Comparison of ENCODE assay signal across 10 mouse cellular contexts in genomic region chr4:125265575-125265974, GRCm38 (mm10).
DNase-seq lines count a peak whose midpoint lies in the region; ATAC-seq lines count a peak whose summit lies in the region.
"Had no signal": no experiment of that assay in that cellular context is flagged by ENCODE, and none has a peak within 500 bp of the region (broad histone marks: within the 10 kb centered on the region; RNA-seq: fewer than 3 reads in every experiment).

No protein-coding gene starts in this region.

- H3K36me3 ChIP-seq in intestine, embryonic 14.5 days (ENCODE audit: control insufficient read depth, insufficient read depth, low read length): no peaks in the 10 kb centered on the region
- no peaks in the 10 kb centered on the region for H3K36me3 ChIP-seq in intestine, embryonic 15.5 days
- H3K36me3 ChIP-seq in embryonic facial prominence, embryonic 11.5 days (replicated peaks; ENCODE audit: control insufficient read depth, insufficient read depth, low read depth, low read length): no peaks in the 10 kb centered on the region
- H3K36me3 ChIP-seq: embryonic facial prominence, embryonic 15.5 days; limb, embryonic 12.5 days had no signal

- H3K9ac ChIP-seq in intestine, embryonic 14.5 days (ENCODE audit: low read length): no peak overlapping the region
- H3K9ac ChIP-seq in intestine, embryonic 15.5 days: no peak overlapping the region
- H3K9ac ChIP-seq in embryonic facial prominence, embryonic 11.5 days (replicated peaks; ENCODE audit: low read length): no peak overlapping the region
- H3K9ac ChIP-seq: embryonic facial prominence, embryonic 15.5 days; limb, embryonic 12.5 days had no signal

- 0 out of 2 replicates have a peak, but pooled peaks cover 10% of the 10 kb centered on the region for H3K27me3 ChIP-seq in intestine, embryonic 14.5 days (replicated peaks; ENCODE audit: control insufficient read depth, insufficient read depth, low read length)
- H3K27me3 ChIP-seq in intestine, embryonic 15.5 days (replicated peaks): peaks cover 3% of the 10 kb centered on the region
- H3K27me3 ChIP-seq in embryonic facial prominence, embryonic 11.5 days (ENCODE audit: control insufficient read depth, insufficient read depth, low read length): no peaks in the 10 kb centered on the region; the same call in 1 of the 2 replicates

- 22% methylated on average over 5 of the region's 5 CpGs for WGBS in intestine, embryonic 14.5 days
- 14% methylated on average over 5 of the region's 5 CpGs for WGBS in intestine, embryonic 15.5 days
- WGBS in embryonic facial prominence, embryonic 11.5 days: 15% methylated on average over 5 of the region's 5 CpGs

- no peaks in the 10 kb centered on the region for H3K4me1 ChIP-seq in intestine, embryonic 14.5 days (replicated peaks; ENCODE audit: control insufficient read depth, insufficient read depth, low read length)
- H3K4me1 ChIP-seq in intestine, embryonic 15.5 days (replicated peaks): no peaks in the 10 kb centered on the region
- no peaks in the 10 kb centered on the region for H3K4me1 ChIP-seq in embryonic facial prominence, embryonic 11.5 days (ENCODE audit: control insufficient read depth, insufficient read depth, low read length)
- H3K4me1 ChIP-seq: embryonic facial prominence, embryonic 15.5 days; limb, embryonic 12.5 days had no signal

- no peak overlapping the region for H3K27ac ChIP-seq in intestine, embryonic 14.5 days (ENCODE audit: low read depth)
- H3K27ac ChIP-seq in intestine, embryonic 15.5 days: no peak overlapping the region
- H3K27ac ChIP-seq in embryonic facial prominence, embryonic 11.5 days (replicated peaks; ENCODE audit: low read depth, low read length): no peak overlapping the region
- H3K27ac ChIP-seq: embryonic facial prominence, embryonic 15.5 days; limb, embryonic 12.5 days had no signal

- H3K9me3 ChIP-seq in intestine, embryonic 14.5 days (ENCODE audit: control insufficient read depth, low read length): no peaks in the 10 kb centered on the region
- H3K9me3 ChIP-seq in intestine, embryonic 15.5 days: no peaks in the 10 kb centered on the region
- no peaks in the 10 kb centered on the region for H3K9me3 ChIP-seq in embryonic facial prominence, embryonic 11.5 days (replicated peaks; ENCODE audit: control insufficient read depth, low read length)
- H3K9me3 ChIP-seq: embryonic facial prominence, embryonic 15.5 days; limb, embryonic 12.5 days had no signal

- peak; percentile 59 for DNase-seq in intestine, embryonic 14.5 days (ENCODE audit: low spot score)
- DNase-seq in CD4-positive helper T cell, adult 2 months (ENCODE audit: low read depth, low spot score): peak; percentile 12
- peak; percentile 3 for DNase-seq in adipocyte (ENCODE audit: low spot score)
- peak; percentile 66 for DNase-seq in embryonic facial prominence, embryonic 11.5 days (ENCODE audit: low spot score)
- DNase-seq in thymus, adult 18-20 months: peak; percentile 3 to 4
- DNase-seq in right cerebral cortex, postnatal 25 days: no peak

- H3K4me3 ChIP-seq in intestine, embryonic 14.5 days (ENCODE audit: low read depth, low read length): no peak overlapping the region
- H3K4me3 ChIP-seq in intestine, embryonic 15.5 days (replicated peaks): no peak overlapping the region
- H3K4me3 ChIP-seq in embryonic facial prominence, embryonic 11.5 days (ENCODE audit: low read depth, low read length): no peak overlapping the region
- H3K4me3 ChIP-seq: embryonic facial prominence, embryonic 15.5 days; limb, embryonic 12.5 days had no signal

- H3K4me2 ChIP-seq in intestine, embryonic 14.5 days (ENCODE audit: low read length): no peak overlapping the region
- no peak overlapping the region for H3K4me2 ChIP-seq in intestine, embryonic 15.5 days (replicated peaks)
- H3K4me2 ChIP-seq in embryonic facial prominence, embryonic 11.5 days (ENCODE audit: low read depth, low read length): no peak overlapping the region
- H3K4me2 ChIP-seq: embryonic facial prominence, embryonic 15.5 days; limb, embryonic 12.5 days had no signal

- no peak for ATAC-seq in intestine, embryonic 14.5 days (replicated peaks; ENCODE audit: low FRiP score, low TSS enrichment, low read depth)
- no peak for ATAC-seq in intestine, embryonic 15.5 days
- no peak for ATAC-seq in embryonic facial prominence, embryonic 11.5 days (replicated peaks; ENCODE audit: insufficient number of reproducible peaks, low FRiP score, low TSS enrichment, low read depth)
- peak; percentile 81 for ATAC-seq in megakaryocyte progenitor cell, adult 5-6 weeks (replicated peaks; ENCODE audit: poor library complexity)
